Mouse (Mus musculus) naive thymus-derived CD4-positive, alpha-beta T cell, adult 2 months (primary cell): ENCODE measurements around the gene Gm11273.
A peak's percentile ranks its signal among the peaks of the same experiment; 100 is the strongest.
"Not testable (repeated sequence)": the region's sequence is repeated elsewhere in the genome, so short reads cannot be mapped to it uniquely, and the experiment has no call there.

Experiments used
- DNase-seq: peaks from one replicate; pipeline ENCODE4 v3.0.0-alpha.2; 2011; ENCODE audit warnings: low read depth

Gene Gm11273

DNA sequence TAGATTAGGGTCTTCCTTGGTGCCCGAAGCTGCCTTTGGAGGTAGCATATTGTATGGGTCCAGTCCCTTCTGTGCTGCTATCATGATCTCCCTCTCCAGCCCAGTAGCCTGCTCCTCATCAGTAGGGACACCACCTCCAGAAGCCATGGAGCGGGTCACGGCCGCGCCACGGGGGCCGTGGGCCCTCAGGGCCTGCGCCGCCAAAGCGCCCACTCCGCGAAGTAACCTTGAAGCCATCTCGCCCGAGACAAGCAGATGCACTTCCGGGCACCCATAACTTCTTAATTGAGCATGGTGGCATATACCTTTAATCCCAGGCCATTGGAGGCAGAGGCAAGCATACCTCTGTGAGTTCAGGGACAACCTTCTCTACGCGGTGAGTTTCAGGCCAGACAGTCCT is at the start of gene Gm11273:
Gene Gm11273, minus strand, starts transcription at position 237 of the 400 bp plus-strand sequence.
- DNase-seq: not testable (repeated sequence)

DNA sequence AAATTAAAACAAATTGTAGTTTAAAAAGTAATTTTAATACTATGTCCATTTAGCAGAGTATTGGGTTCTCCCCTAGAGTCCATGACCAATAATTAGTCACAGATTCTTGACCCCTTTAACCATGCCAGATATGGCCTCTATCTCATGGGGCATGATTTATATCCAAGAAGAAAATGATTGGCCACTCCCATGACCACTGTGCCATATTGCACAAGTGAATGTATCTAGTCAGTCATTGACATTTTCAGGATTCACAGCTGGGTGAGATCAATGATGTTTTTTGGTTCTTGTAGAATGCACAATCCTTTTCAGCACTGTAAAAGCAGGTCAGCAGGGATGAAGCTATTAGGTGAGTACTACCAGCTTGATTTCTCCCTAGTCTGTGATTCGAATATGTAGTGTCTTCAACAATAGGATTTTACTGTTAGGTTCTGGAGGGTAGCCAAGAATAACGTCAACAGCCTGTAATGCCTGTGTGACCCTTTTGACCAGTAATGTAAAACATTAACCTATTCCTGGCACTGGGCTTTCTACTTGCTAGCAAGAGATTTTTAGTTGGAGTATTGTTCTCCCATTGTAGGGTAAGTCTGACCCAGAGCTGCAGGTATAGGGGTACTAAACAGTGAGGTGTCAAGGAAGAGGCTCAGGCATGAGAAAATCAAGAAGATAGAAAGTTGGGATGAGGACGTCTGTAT is 49.3 kb upstream of the Gm11273 start:
- no peak for DNase-seq

DNA sequence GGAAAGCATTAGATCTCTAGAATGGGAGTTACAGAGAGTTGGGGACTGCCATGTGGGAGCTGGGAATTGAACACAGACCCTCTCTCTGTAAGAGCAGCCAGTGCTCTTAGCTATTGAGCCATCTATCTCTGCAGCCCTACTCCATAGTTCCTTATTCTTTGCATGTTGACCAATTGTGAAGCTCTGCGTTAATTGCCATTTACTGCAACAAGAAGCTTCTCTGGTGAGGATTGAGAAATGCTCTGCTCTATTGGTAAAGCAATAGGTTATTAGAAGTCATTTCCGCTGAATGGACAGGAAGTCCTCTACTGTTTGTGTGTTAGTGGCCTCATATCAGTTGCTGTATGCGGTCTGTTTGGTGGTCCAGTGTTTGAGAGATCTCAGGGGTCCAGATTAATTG is 48.3 kb upstream of the Gm11273 start:
- no peak for DNase-seq

DNA sequence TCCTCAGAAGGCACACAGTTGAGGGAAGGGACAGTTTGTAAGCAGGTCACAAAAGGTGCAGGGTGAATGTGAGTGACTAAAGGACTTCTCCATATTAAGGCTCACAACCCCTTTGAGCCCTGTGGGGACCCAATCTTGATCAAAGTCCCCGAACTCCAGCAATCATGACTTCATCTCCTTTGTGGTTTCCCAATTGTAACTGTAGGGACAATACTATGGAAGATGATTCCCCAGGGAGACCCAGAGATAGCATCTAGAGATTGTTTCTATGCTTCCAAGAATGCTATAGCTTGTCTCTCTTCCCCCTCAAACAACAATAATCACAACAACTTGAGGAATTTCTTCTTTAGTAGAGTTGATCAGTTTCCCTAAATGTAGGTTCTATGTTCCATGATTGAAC is 41.5 kb upstream of the Gm11273 start, which contains the start of gene Olfr1366:
Gene Olfr1366, minus strand, starts transcription at position 101 of the 400 bp plus-strand sequence.
- DNase-seq: no peak

DNA sequence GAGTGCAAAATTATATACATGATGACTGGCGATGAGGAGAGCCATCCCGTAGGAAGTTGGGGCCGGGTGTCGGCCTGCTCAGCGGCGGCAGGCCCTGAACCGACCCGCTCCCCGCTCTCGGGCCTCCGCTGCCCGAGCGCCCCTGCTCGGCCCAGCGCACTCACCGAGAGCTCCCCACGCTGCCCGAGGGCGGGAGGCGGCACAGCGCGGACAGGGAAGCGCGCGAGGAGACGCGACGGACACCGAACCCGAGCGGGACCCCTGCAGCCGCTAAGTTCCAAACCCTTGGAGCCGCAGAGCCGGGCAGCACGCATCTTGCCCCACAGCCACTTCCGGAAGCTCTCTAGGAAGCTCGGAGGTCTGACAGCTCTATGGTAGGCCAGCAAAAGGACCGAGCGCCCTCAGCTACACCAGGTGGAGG is 29.6 kb upstream of the Gm11273 start, which contains the start of gene Zkscan8:
Gene Zkscan8, minus strand, starts transcription at position 340 of the 421 bp plus-strand sequence.
- peak; percentile 88 for DNase-seq

DNA sequence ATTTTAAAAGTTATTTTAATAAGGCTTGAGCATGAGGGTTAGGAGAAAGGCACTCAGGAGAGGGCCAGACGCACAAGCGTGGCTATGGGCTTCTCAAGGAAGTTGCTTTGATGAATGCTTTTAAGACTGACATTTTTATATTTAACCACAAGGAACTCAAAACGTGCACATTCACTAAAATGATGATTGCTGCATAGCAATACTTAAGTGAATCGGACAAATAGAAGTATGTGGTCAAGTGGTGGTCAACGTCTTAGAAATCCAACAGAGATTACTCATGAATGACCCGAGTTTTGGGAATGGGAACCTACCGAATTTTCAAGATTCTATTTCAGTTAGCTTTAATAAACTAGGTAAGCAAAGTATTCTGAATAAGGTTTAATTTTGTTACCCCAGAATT is 28.9 kb upstream of the Gm11273 start:
- DNase-seq: peak; percentile 16

DNA sequence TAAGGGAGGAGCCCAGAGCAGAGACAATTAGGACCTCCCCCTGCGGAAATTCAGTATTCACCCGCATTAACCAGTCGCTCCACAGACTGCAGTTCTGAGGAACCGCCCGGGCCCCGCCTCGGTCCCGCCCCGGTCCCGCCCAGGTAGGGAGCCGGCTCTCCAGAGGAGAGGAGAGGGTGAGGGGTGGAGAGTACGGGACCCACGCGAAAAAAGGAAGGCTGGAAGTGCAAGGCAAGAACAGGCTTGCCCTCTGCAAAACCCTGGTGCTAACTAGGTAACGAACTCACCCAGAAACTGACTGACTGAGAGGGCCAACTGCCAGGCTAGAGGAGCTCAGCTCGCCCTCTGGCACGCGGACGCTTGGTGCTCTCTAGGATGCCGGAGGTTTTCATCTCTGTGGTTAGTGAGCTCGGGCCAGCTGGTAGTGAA is 5.0 kb upstream of the Gm11273 start:
- DNase-seq: peak; percentile 91

DNA sequence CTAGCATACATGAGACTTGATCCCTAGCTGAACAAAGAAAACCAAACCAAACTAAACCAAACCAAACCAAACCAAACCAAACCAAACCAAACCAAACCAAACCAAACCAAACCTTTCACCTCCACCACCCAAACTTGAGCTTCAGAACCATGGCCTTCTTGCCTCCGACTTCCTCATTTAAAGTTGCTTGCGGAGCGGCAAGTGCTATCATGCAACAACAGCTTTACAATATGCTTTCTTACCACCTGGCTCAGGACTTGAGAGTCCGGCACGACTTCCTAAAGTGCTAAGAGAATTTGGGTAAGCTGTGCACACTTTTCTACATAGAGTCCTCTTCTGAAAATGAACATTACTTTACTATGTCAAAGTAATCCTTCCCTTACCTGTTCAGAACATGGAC is 1.1 kb upstream of the Gm11273 start:
- DNase-seq: no peak

DNA sequence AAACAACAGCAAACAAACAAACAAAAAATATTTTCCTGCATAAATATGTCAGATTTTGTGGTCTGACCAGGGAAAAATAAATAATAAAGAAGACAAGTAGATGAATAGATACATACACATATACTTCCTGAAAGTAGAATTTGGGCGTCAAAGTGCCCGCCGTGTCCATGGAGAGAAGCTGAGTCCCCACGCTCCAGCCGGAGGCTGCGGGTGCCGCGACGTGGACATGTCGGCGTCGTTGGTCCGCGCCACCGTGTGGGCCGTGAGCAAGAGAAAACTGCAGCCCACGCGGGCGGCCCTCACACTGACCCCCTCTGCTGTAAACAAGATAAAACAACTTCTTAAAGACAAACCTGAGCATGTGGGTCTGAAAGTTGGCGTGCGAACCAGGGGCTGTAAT is 6.1 kb downstream of the Gm11273 start, which contains the start of gene AK157302:
Gene AK157302, plus strand, starts transcription at position 144 of the 400 bp plus-strand sequence.
- no peak for DNase-seq

DNA sequence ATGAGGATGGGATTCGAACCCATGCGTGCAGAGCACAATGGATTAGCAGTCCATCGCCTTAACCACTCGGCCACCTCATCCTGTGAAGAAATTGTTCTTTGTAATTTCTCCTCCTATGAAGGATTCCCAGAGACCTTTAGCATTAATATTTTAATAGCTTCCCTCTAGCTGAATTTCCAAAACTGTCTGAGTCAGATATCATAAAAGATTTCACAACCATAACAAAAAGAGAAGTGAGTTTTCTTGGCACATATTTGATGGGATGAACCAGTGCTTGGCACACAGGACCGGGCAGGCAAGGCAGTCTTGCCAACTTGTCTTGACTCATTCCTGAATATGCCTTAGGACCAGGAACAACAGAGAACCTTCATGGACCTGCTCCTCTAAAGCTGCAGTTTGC is 8.4 kb downstream of the Gm11273 start:
- DNase-seq: no peak

DNA sequence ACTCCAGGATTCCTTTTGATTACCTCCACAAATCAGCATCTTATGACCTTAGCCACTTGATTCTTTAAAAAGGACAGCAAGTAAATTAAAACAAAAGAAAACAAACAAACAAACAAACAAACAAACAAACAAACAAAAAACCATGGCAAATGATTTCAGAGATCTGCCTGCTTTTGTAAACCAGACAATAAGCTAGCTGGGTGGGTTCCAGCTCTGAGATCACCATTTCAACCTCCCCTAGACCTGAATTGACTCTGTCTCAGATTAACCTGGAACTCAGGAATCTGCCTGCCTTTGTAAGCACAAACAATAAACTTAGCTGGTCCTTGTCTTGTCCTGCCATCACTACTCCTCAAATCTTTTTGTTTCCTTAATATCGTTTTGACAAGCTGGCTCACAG is 14.3 kb downstream of the Gm11273 start:
- no peak for DNase-seq

DNA sequence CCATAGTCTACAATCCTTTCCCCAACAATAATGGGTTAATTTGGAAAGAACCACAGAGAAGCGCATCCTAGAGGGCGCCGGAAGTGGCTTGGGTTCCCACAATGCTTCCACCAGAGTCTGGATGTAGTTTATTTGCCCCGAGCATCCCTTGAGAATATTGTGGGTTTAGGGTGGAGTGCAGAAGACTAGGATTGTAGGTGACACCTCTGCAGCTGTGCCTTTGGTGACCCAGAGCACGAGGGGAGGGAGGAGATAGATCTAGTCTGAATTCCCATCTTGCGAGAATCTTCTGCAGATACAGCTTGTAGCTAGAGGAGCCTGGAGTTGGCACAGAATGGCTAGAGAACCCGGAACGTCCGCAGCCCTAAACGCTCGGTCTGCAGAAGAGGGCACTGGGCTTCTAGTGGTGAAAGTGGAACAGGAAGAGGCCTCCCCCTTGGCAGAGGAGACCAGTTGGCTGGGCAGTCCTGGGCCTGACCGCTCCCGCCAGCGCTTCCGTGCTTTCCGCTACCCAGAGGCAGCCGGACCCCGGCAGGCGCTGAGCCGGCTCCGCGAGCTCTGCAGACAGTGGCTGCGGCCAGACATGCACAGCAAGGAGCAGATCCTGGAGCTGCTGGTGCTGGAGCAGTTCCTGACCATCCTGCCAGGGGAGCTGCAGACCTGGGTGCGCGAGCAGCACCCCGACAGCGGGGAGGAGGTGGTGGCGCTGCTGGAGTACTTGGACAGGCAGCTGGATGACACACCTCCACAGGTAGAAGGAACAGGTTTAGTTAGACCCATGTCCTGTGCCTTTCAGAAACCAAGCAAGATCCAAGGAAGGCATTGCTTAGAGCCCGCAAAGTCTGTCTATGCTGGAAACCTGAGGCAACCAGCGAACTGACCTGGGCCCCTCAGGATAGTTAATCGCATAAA is 22.2 kb downstream of the Gm11273 start, which contains the start of the genes Zkscan4 and Gm10065:
Gene Zkscan4, plus strand, starts transcription at position 149 of the 912 bp plus-strand sequence.
Gene Gm10065, minus strand, starts transcription at position 683 of the 912 bp plus-strand sequence.
- peak; percentile 5 for DNase-seq

DNA sequence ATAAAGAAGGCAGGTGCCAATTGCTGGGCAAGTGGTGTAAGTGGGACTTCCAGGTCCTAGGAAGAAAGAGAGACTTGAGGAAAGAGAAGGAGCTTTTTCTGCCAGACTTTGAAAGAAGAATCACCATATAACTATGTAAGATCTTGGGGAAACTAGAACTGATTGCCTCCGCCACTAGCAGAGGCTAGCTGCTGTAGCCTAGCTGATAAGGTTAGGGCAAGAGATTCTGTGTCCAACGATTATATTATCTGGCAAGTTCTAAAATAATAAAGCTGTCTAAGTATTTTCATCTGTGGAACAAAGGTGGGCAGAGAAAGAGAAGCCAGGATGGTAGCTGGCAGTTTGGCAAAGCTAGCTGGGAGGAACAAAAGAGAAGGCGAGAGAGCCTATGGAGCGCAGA is 28.8 kb downstream of the Gm11273 start:
- no peak for DNase-seq

DNA sequence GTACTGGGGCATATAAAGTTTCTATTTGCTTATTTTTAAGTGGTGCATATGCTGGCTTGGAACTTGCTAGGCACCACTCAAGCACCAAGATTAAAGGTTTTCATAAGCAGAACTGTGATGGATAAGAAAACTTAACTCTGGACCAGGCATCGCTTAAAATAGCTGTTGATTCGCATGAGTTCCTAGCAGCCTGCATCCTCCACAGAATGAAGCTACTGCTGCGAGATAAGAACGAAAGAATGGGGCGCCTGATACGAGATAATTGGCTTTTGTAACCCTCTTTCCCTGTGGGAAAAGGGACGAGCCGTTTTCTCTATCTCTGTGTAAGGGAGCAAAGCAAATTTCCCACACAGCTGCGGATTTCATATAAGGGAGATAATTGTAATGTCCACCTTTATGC is 32.1 kb downstream of the Gm11273 start:
- no peak for DNase-seq

DNA sequence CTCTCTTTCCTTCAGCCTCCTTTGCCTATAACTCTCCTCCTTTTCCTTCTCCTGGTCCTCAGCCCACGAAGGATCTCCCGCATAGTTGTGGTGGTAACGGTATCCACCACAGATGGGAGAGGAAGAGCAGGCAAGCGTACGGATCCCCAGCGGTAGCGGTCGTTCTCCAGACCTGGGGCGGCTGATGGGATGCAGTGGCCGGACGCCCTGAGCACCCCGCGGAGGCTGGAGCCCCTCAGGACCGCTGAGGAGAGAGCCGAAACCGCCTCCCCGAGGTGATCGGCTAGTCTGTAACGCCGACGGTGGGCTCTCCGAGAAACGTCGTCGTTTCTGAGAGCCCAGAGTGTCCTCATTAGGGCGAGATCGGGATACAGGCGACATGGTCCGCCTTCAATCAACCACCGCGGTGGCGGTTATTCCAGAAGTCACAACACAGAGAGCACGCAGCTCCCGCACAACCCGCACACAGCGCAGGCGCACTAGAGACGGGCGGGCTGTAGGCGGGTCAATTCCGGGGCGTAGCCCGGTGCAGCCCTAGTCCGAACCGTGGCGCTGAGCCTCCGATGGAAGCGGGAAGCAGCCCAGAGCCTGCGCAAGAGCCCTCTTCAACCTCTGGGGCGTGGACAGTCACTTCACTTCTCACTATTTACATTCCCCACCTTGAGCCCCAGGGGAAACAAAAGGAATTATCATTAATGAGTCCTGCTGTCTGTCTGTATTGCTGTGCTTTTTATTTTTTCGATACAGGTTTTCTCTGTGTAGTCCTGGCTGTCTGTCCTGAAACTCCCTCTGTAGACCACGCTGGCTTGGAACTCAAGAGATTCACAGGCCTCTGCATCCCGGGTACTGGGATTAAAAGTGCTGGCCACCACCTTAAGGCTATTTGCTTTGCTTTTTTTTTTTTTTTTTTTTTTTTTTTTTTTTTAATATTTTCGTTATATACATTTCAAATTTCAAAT is 32.9 kb downstream of the Gm11273 start, which contains the start of gene Nkapl:
Gene Nkapl, minus strand, starts transcription at position 449 of the 959 bp plus-strand sequence.
- DNase-seq: peak; percentile 74

DNA sequence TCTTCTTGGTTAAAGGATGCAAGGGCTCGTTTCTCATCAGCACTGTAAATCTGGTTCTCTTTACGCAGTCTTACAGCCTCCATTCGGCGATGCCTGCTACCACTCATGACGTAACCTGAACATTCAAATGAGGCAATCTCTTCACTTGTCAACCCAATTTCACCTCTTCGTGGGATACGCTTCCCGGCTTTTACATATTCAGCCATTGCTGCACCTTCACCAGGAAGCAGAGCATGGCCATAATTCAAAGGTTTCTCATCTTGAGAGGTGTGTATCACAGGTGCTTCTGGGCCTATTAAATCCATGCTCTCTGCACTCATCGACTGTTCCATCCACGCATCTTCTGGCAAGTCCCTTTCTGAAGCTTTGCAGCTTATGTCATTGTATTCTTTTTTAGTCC is 33.9 kb downstream of the Gm11273 start:
- DNase-seq: no peak

DNA sequence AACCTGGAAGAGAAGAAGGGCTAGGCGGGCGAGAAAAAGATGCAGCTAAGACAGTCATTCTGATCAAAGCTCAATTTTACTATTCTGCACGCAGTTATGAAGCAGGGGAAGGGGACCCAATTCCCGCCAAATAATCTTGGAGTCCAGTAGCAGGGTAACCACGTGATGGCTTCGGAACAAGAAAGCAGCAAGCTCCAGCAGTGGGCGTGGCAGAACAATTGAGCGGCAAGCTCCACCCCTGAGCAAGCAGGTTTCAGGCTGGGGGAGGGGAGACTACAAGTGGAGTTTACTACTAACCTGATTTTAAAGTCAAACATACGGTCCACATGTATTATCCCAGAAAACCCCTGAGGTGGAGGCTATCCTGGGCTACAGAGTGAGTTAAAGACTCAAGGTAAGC is 38.7 kb downstream of the Gm11273 start:
- not testable (repeated sequence) for DNase-seq

DNA sequence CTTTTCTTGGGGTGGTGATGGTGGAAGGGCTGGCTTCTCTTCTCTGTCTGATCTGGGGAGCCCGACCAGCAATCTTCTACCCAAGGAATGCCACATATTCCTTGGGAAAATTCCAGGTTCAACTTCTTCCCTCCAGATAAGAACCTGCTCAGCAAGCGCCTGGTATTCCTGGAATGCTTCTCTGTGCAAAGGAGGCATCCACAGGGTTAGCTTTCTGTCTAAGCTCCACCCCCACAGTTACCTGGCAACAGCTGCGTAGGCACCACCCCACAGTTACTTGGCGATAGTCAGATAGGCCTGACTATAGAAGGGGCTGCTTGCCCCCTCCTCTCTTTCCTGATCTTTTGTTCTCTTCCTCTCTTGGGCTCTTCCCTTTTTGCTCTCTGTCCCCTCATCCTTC is 44.9 kb downstream of the Gm11273 start:
- no peak for DNase-seq

DNA sequence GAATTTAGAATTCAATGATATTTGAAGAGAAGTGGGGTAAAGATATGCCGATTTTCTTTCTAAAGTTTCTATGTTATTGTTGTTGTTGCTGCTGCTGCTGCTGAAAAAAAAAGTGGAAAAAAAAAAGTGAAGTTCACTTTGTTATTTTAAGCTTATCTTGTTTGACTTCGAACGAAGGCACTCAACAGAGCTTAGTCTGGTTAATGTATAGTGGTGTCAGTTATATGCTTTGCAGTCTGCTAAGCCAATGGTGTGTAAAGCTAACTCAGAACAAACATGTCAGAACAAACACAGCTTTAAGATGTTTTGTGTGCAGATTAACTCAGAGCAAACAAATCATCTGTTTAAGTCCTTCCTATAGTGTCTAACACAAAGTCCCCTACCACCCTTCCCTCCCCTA is 47.1 kb downstream of the Gm11273 start:
- DNase-seq: no peak

DNA sequence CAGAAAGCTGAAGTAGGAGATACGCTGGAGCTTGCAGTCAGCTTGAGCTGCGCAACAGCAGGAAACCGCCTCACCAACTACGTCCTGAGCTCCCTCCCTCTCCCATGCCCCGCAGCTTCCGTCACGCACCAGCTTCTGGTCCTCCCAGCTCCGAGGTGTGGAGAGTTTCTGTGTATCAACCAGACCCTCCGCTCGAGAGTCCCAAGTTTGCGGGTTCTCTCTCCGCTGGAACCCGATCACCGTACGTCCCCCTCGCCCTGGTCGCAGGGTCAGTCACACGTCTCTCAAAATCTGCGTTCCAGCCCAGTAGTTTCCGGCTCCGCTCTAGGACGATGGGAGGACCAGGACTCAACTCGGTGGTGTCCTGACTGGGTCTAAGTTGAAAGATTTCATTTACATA is 47.8 kb downstream of the Gm11273 start, which contains the start of gene Zscan26:
Gene Zscan26, minus strand, starts transcription at position 282 of the 400 bp plus-strand sequence.
- DNase-seq: peak; percentile 87

DNA sequence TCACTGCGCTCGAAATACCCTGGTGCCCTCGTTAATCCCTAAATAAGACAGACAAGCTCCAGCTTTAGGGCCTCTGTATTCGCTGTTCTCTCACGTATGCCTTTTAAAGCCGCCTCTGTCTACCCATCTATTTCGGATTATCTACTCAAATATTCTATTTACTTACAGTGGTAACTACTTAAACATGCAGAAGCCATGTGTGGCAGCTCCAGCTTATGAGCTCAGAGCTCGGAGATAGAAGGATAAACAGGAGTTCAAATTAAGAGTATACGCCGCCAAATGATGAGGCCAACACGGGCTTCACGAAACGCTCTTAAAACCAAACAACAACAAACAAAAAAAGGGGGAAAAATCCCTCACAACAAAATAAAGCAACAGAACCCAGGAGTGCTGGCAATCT is 48.2 kb downstream of the Gm11273 start:
- no peak for DNase-seq
